Mouse (Mus musculus) liver, embryonic 14.5 days (tissue): ENCODE results near the gene Myrip. TPM values are rescaled to one million over a fixed set of nuclear protein-coding genes. Genes with fewer than 3 reads are reported as not detected.
A peak's percentile ranks its signal among the peaks of the same experiment; 100 is the strongest.
"Not testable (repeated sequence)": the region's sequence is repeated elsewhere in the genome, so short reads cannot be mapped to it uniquely, and the experiment has no call there.

ENCODE experiments used
- ATAC-seq: fragments of 200-750 bp; cut with Nextera tagmentation; 2 replicates; pipeline ENCODE4 v1.8.0; 2017; ENCODE audit warnings: moderate number of reproducible peaks, mild to moderate bottlenecking, moderate library complexity; ENCODE audit not compliant: insufficient read depth
- DNase-seq, 3 experiments: peaks; one replicate each; pipeline ENCODE4 v3.0.0-alpha.2; 2012 to 2013; ENCODE audit warnings: low read depth in 3 of 3, low spot score in 3 of 3
- H3K27ac ChIP-seq: fragments of 300-500 bp; sonication (generic); 2 replicates; pipeline ENCODE4 v1.5.1; 2014; ENCODE audit warnings: moderate library complexity, mild to moderate bottlenecking, control low read depth, inconsistent platforms
- H3K27me3 ChIP-seq: fragments of 300-500 bp; sonication (generic); 2 replicates; pipeline ENCODE4 v1.6.1; 2014; ENCODE audit warnings: mild to moderate bottlenecking, low read length, moderate library complexity; ENCODE audit not compliant: control insufficient read depth, insufficient read depth
- H3K36me3 ChIP-seq: fragments of 300-500 bp; sonication (generic); replicated peaks from 2 replicates; pipeline ENCODE4 v1.6.1; 2014; ENCODE audit warnings: low read depth; ENCODE audit not compliant: control insufficient read depth, insufficient read depth
- H3K4me1 ChIP-seq, 2 experiments: fragments of 200-500 bp in 1 of 2; fragments of 300-500 bp in 1 of 2; sonication (generic) in 1 of 2; replicated peaks; 2 replicates each; pipeline ENCODE4 v1.6.1; 2012 to 2014; ENCODE audit warnings: antibody characterized with exemption in 1 of 2, inconsistent platforms in 1 of 2, low read length in 1 of 2; ENCODE audit not compliant: control insufficient read depth in 2 of 2, insufficient read depth in 2 of 2
- H3K4me2 ChIP-seq: fragments of 300-500 bp; sonication (generic); 2 replicates; pipeline ENCODE4 v1.6.1; 2014; ENCODE audit warnings: low read depth, mild to moderate bottlenecking, control low read depth, moderate library complexity
- H3K4me3 ChIP-seq, 2 experiments: fragments of 200-500 bp in 1 of 2; fragments of 300-500 bp in 1 of 2; sonication (generic) in 1 of 2; 2 replicates each; pipeline ENCODE4 v1.5.1; 2012 to 2014; ENCODE audit warnings: low read depth in 2 of 2, low read length in 2 of 2, mild to moderate bottlenecking in 2 of 2, control low read depth in 1 of 2, inconsistent platforms in 1 of 2, moderate library complexity in 1 of 2; ENCODE audit not compliant: insufficient read depth in 1 of 2
- H3K9ac ChIP-seq: fragments of 300-500 bp; sonication (generic); replicated peaks from 2 replicates; pipeline ENCODE4 v1.6.1; 2014; ENCODE audit warnings: mild to moderate bottlenecking, control low read depth, moderate library complexity
- H3K9me3 ChIP-seq: fragments of 300-500 bp; sonication (generic); 2 replicates; pipeline ENCODE4 v1.6.1; 2016; ENCODE audit warnings: low read length, mixed read lengths; ENCODE audit not compliant: control insufficient read depth
- CTCF ChIP-seq: IDR thresholded peaks from 2 replicates; pipeline ENCODE4 v1.5.1; 2016; ENCODE audit warnings: antibody characterized with exemption, low read depth, control low read depth
- EP300 ChIP-seq: IDR thresholded peaks from 2 replicates; pipeline ENCODE4 v1.6.1; 2016; ENCODE audit warnings: antibody characterized with exemption, low read depth
- WGBS: fragments of 180-500 bp; shearing (Covaris S2); extraction: QIAGEN DNeasy Blood & Tissue Kit; methylation state at CpG from one replicate; pipeline ENCODE4 v1.1.7; 2014; ENCODE audit not compliant: insufficient replicate concordance; 5-methylcytosine and 5-hydroxymethylcytosine counted together
- polyA plus RNA-seq, 2 experiments: library from polyadenylated mRNA; depleted of rRNA in 1 of 2; stranded (reverse) in 1 of 2; unstranded in 1 of 2; fragments of >200 nt; fragmentation: Nextera tagmentation in 1 of 2; extraction: Ambion mirVana in 1 of 2; gene quantifications; 2 replicates each; pipeline versions ENCODE4 v1.2.1 to v1.2.3; 2012 to 2014

The Myrip gene
- polyA plus RNA-seq, 2 experiments, result 0.02 to 0.18 TPM

DNA sequence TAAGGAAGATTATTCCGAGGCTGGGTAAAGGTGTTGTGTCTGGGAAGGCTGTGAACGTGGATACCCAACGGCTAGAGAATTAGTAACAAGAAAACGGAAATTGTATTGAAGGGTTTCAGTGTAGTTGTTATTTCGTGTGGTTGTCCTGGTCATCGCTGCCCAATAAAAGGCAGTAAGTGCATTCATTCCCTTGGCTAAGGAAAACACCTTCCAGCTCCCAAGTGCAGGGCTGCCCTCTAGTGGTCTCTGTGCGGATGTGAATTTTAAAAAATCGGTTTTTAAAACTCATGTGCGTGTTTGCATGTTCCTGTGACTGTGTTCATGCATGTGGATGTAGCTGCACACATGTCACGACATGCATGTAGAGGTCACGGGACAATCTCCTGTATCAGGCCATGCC is 76.4 kb downstream of the Myrip start:
- DNase-seq, result peak in 2 of 3 experiments; percentile 2 to 7
- no peak overlapping the region for H3K4me3 ChIP-seq
- H3K36me3 ChIP-seq, result no peaks in the 10 kb centered on the region
- H3K9me3 ChIP-seq, result no peaks in the 10 kb centered on the region
- H3K9ac ChIP-seq, result no peak overlapping the region
- H3K27ac ChIP-seq, result no peak overlapping the region
- TF ChIP-seq CTCF, result peak; percentile 76
- no peak for TF ChIP-seq EP300
- H3K27me3 ChIP-seq, result no peaks in the 10 kb centered on the region
- H3K4me2 ChIP-seq, result no peak overlapping the region
- 18% methylated on average over 11 of the region's 11 CpGs for WGBS
- ATAC-seq, result no peak
- no peaks in the 10 kb centered on the region for H3K4me1 ChIP-seq

GRCm38 (mm10) chr9:120395188-120395587 is 93.9 kb downstream of the Myrip start:
- H3K27ac ChIP-seq, result no peak overlapping the region
- H3K36me3 ChIP-seq, result no peaks in the 10 kb centered on the region
- no peak for ATAC-seq
- H3K9ac ChIP-seq, result no peak overlapping the region
- H3K4me1 ChIP-seq, result no peaks in the 10 kb centered on the region
- no peak overlapping the region for H3K4me3 ChIP-seq
- H3K4me2 ChIP-seq, result no peak overlapping the region
- no peak for TF ChIP-seq EP300
- TF ChIP-seq CTCF, result no peak
- 41% methylated on average over 9 of the region's 9 CpGs for WGBS
- no peaks in the 10 kb centered on the region for H3K9me3 ChIP-seq
- no peaks in the 10 kb centered on the region for H3K27me3 ChIP-seq
- DNase-seq, result no peak

- Histone ChIP-seq H3K9ac (no peak overlapping the region), H3K4me3 (no peak overlapping the region), H3K4me2 (no peak overlapping the region), H3K9me3 (no peaks in the 10 kb centered on the region), H3K27ac (no peak overlapping the region), H3K27me3 (no peaks in the 10 kb centered on the region), H3K36me3 (no peaks in the 10 kb centered on the region), H3K4me1 (no peaks in the 10 kb centered on the region)
- no peak for ATAC-seq
- TF ChIP-seq EP300 (no peak), CTCF (no peak)
- DNase-seq, result no peak
- 71% methylated on average over 7 of the region's 7 CpGs for WGBS
Measured at GRCm38 (mm10) chr9:120396579-120397185, 95.4 kb downstream of the Myrip start.

- no peak overlapping the region for H3K9ac ChIP-seq
- H3K27me3 ChIP-seq, result no peaks in the 10 kb centered on the region
- H3K36me3 ChIP-seq, result no peaks in the 10 kb centered on the region
- ATAC-seq (no peak), DNase-seq (no peak)
- 58% methylated on average over 8 of the region's 8 CpGs for WGBS
- no peak overlapping the region for H3K4me3 ChIP-seq
- TF ChIP-seq CTCF (no peak), EP300 (no peak)
- H3K4me1 ChIP-seq, result no peaks in the 10 kb centered on the region
- no peak overlapping the region for H3K27ac ChIP-seq
- H3K9me3 ChIP-seq, result no peaks in the 10 kb centered on the region
- no peak overlapping the region for H3K4me2 ChIP-seq
Measured at GRCm38 (mm10) chr9:120398289-120398688, 97.0 kb downstream of the Myrip start.

DNA sequence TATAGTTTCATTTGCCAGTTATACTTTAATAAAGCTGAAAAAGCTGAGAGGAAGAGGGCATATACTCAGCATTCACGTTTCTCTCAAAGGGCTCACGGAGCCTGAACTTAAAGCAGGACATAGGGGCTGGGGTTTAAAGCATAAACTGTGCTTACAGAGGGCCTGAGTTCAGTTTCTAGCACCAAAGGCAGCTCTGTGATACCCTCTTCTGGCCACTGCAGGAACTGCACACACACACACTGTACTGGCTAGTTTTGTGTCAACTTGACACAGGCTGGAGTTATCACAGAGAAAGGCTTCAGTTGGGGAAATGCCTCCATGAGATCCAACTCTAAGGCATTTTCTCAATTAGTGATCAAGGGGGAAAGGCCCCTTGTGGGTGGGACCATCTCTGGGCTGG is 98.2 kb downstream of the Myrip start:
- H3K9me3 ChIP-seq, H3K36me3 ChIP-seq, H3K4me2 ChIP-seq, H3K27me3 ChIP-seq, H3K4me3 ChIP-seq, H3K9ac ChIP-seq, H3K4me1 ChIP-seq, DNase-seq, H3K27ac ChIP-seq, ATAC-seq: not testable (repeated sequence)
- peak; percentile 56 for TF ChIP-seq CTCF
- WGBS, result 49% methylated on average over 2 of the region's 2 CpGs

DNA sequence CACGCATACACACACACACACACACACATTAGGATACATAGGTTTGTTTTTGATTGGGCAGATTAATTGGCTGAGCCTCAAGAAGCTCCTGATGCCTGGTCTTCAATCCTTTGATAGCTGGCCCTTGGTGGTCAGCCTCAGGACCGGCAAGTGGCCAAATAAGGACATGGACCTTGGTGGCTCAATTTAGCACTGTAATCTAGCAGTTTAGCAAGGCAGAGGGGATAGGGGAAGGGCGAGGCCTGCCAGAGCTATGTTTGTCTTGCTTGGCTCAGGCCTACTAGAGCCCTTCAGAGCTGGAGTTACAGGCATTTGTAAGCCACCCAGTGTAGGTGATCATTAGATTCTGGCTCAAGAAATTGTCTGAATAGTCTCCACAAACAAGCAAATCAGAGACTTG is 101.1 kb downstream of the Myrip start:
- Histone ChIP-seq H3K4me3 (no peak overlapping the region), H3K27me3 (no peaks in the 10 kb centered on the region), H3K36me3 (no peaks in the 10 kb centered on the region), H3K4me2 (no peak overlapping the region), H3K9me3 (no peaks in the 10 kb centered on the region), H3K27ac (no peak overlapping the region), H3K9ac (no peak overlapping the region), H3K4me1 (no peaks in the 10 kb centered on the region)
- 48% methylated on average over 3 of the region's 3 CpGs for WGBS
- DNase-seq (no peak), ATAC-seq (no peak)
- TF ChIP-seq CTCF (no peak), EP300 (no peak)
